Mouse (Mus musculus): ENCODE measurements at regions not wholly inside any gene's neighbourhood (a gene's known extent, or its start where the extent isn't known, plus 50 kb on each side); places are given as distances from the start of the nearest gene placed in this dataset.

GRCm38 (mm10) chr4:124396566-124397283 lies 213.9 kb downstream of the 3100002H09Rik start:
- TF ChIP-seq EP300 (IDR thresholded peaks at IDR 0.05; ENCODE audit: insufficient read depth, low read depth, low read length) (no peak), CTCF (IDR thresholded peaks at IDR 0.05; ENCODE audit: low read depth, low read length) (peak; percentile 26)

Measured in ES-Bruce4 (cell line).